Mouse (Mus musculus): ENCODE measurements at regions not wholly inside any gene's neighbourhood (a gene's known extent, or its start where the extent isn't known, plus 50 kb on each side); places are given as distances from the start of the nearest gene placed in this dataset.

GRCm38 (mm10) chr16:63069987-63070386, 215.9 kb downstream of the Pros1 start:
- H3K36me3 ChIP-seq (ENCODE audit: control insufficient read depth, insufficient read depth, low read length), result no peaks in the 10 kb centered on the region
- intact Hi-C loops (cut with DNase I), result no loop called here
- no peak for DNase-seq
- no peak overlapping the region for H3K4me3 ChIP-seq
- no peak overlapping the region for H3K9ac ChIP-seq (ENCODE audit: low read depth, low read length)
- no peaks in the 10 kb centered on the region for H3K4me1 ChIP-seq (ENCODE audit: control insufficient read depth, insufficient read depth, low read length)
- H3K27me3 ChIP-seq (ENCODE audit: control insufficient read depth, insufficient read depth, low read length), result no peaks in the 10 kb centered on the region
- H3K27ac ChIP-seq, result no peak overlapping the region
- H3K79me2 ChIP-seq (replicated peaks; ENCODE audit: control insufficient read depth, insufficient read depth, low read length), result no peaks in the 10 kb centered on the region
- 44% methylated on average over 2 of the region's 2 CpGs for WGBS
- no peak for TF ChIP-seq EP300 (IDR thresholded peaks at IDR 0.05; ENCODE audit: insufficient read depth, low read depth, low read length)
- TF ChIP-seq POLR2A (IDR thresholded peaks at IDR 0.05; ENCODE audit: insufficient read depth, low read depth, low read length), result no peak
- no peak for TF ChIP-seq CTCF (IDR thresholded peaks at IDR 0.05)

GRCm38 (mm10) chr16:63075814-63076213, 221.7 kb downstream of the Pros1 start:
- 80% methylated on average over 4 of the region's 4 CpGs for WGBS
- TF ChIP-seq EP300 (IDR thresholded peaks at IDR 0.05; ENCODE audit: insufficient read depth, low read depth, low read length) (no peak), CTCF (IDR thresholded peaks at IDR 0.05) (no peak), POLR2A (IDR thresholded peaks at IDR 0.05; ENCODE audit: insufficient read depth, low read depth, low read length) (no peak)
- H3K4me3 ChIP-seq, result no peak overlapping the region
- no peaks in the 10 kb centered on the region for H3K36me3 ChIP-seq (ENCODE audit: control insufficient read depth, insufficient read depth, low read length)
- H3K27ac ChIP-seq, result no peak overlapping the region
- H3K4me1 ChIP-seq (ENCODE audit: control insufficient read depth, insufficient read depth, low read length), result no peaks in the 10 kb centered on the region
- H3K27me3 ChIP-seq (ENCODE audit: control insufficient read depth, insufficient read depth, low read length), result no peaks in the 10 kb centered on the region
- intact Hi-C loops (cut with DNase I), result no loop called here
- no peak overlapping the region for H3K9ac ChIP-seq (ENCODE audit: low read depth, low read length)
- no peak for DNase-seq
- H3K79me2 ChIP-seq (replicated peaks; ENCODE audit: control insufficient read depth, insufficient read depth, low read length), result no peaks in the 10 kb centered on the region

GRCm38 (mm10) chr16:63081383-63081782, 227.3 kb downstream of the Pros1 start:
- Histone ChIP-seq H3K27ac (no peak overlapping the region), H3K36me3 (ENCODE audit: control insufficient read depth, insufficient read depth, low read length) (no peaks in the 10 kb centered on the region), H3K9ac (ENCODE audit: low read depth, low read length) (no peak overlapping the region), H3K27me3 (ENCODE audit: control insufficient read depth, insufficient read depth, low read length) (no peaks in the 10 kb centered on the region), H3K4me3 (no peak overlapping the region), H3K4me1 (ENCODE audit: control insufficient read depth, insufficient read depth, low read length) (no peaks in the 10 kb centered on the region), H3K79me2 (replicated peaks; ENCODE audit: control insufficient read depth, insufficient read depth, low read length) (no peaks in the 10 kb centered on the region)
- TF ChIP-seq POLR2A (IDR thresholded peaks at IDR 0.05; ENCODE audit: insufficient read depth, low read depth, low read length) (no peak), EP300 (IDR thresholded peaks at IDR 0.05; ENCODE audit: insufficient read depth, low read depth, low read length) (no peak), CTCF (IDR thresholded peaks at IDR 0.05) (no peak)
- DNase-seq, result no peak
- WGBS, result 63% methylated on average over 3 of the region's 3 CpGs
- intact Hi-C loops (cut with DNase I), result no loop called here

GRCm38 (mm10) chr16:63083256-63083655, 229.1 kb downstream of the Pros1 start:
- no peak overlapping the region for H3K9ac ChIP-seq (ENCODE audit: low read depth, low read length)
- H3K79me2 ChIP-seq (replicated peaks; ENCODE audit: control insufficient read depth, insufficient read depth, low read length), result no peaks in the 10 kb centered on the region
- no peak overlapping the region for H3K4me3 ChIP-seq
- intact Hi-C loops (cut with DNase I), result no loop called here
- H3K4me1 ChIP-seq (ENCODE audit: control insufficient read depth, insufficient read depth, low read length), result no peaks in the 10 kb centered on the region
- H3K27me3 ChIP-seq (ENCODE audit: control insufficient read depth, insufficient read depth, low read length), result no peaks in the 10 kb centered on the region
- WGBS, result 65% methylated on average over 5 of the region's 5 CpGs
- no peak for TF ChIP-seq POLR2A (IDR thresholded peaks at IDR 0.05; ENCODE audit: insufficient read depth, low read depth, low read length)
- no peak for TF ChIP-seq CTCF (IDR thresholded peaks at IDR 0.05)
- no peak overlapping the region for H3K27ac ChIP-seq
- no peaks in the 10 kb centered on the region for H3K36me3 ChIP-seq (ENCODE audit: control insufficient read depth, insufficient read depth, low read length)
- no peak for DNase-seq

- H3K4me3 ChIP-seq, result no peak overlapping the region
Measured at GRCm38 (mm10) chr16:63084021-63084756, 230.1 kb downstream of the Pros1 start.

GRCm38 (mm10) chr16:63086086-63086796, 232.1 kb downstream of the Pros1 start:
- DNase-seq, result peak; percentile 24 to 26
- 39% methylated on average over 9 of the region's 9 CpGs for WGBS
- intact Hi-C loops (cut with DNase I), result no loop called here
- H3K36me3 ChIP-seq (ENCODE audit: control insufficient read depth, insufficient read depth, low read length), result no peaks in the 10 kb centered on the region
- TF ChIP-seq EP300 (IDR thresholded peaks at IDR 0.05; ENCODE audit: insufficient read depth, low read depth, low read length) (no peak), POLR2A (IDR thresholded peaks at IDR 0.05; ENCODE audit: insufficient read depth, low read depth, low read length) (no peak)
- no peak overlapping the region for H3K4me3 ChIP-seq
- H3K9ac ChIP-seq (ENCODE audit: low read depth, low read length), result no peak overlapping the region
- no peaks in the 10 kb centered on the region for H3K4me1 ChIP-seq (ENCODE audit: control insufficient read depth, insufficient read depth, low read length)
- H3K27ac ChIP-seq, result no peak overlapping the region
- H3K27me3 ChIP-seq (ENCODE audit: control insufficient read depth, insufficient read depth, low read length), result no peaks in the 10 kb centered on the region
- H3K79me2 ChIP-seq (replicated peaks; ENCODE audit: control insufficient read depth, insufficient read depth, low read length), result no peaks in the 10 kb centered on the region

More at GRCm38 (mm10) chr16:63084021-63084756, 230.1 kb downstream of the Pros1 start:
- DNase-seq, result no peak
- H3K27me3 ChIP-seq (ENCODE audit: control insufficient read depth, insufficient read depth, low read length), result no peaks in the 10 kb centered on the region
- intact Hi-C loops (cut with DNase I), result no loop called here
- 69% methylated on average over 10 of the region's 10 CpGs for WGBS
- H3K36me3 ChIP-seq (ENCODE audit: control insufficient read depth, insufficient read depth, low read length), result no peaks in the 10 kb centered on the region
- H3K9ac ChIP-seq (ENCODE audit: low read depth, low read length), result no peak overlapping the region
- no peaks in the 10 kb centered on the region for H3K79me2 ChIP-seq (replicated peaks; ENCODE audit: control insufficient read depth, insufficient read depth, low read length)
- no peak overlapping the region for H3K27ac ChIP-seq
- no peaks in the 10 kb centered on the region for H3K4me1 ChIP-seq (ENCODE audit: control insufficient read depth, insufficient read depth, low read length)
- TF ChIP-seq POLR2A (IDR thresholded peaks at IDR 0.05; ENCODE audit: insufficient read depth, low read depth, low read length) (no peak), CTCF (IDR thresholded peaks at IDR 0.05) (no peak), EP300 (IDR thresholded peaks at IDR 0.05; ENCODE audit: insufficient read depth, low read depth, low read length) (no peak)

All from heart, adult 2 months (tissue).